Mouse (Mus musculus) limb, embryonic 10.5 days (tissue): ENCODE data around the gene Zfp273. TPM values are rescaled to one million over a fixed set of nuclear protein-coding genes. Genes with fewer than 3 reads are reported as not detected.
"Not testable (repeated sequence)": the region's sequence is repeated elsewhere in the genome, so short reads cannot be mapped to it uniquely, and the experiment has no call there.

Experiments
- DNase-seq: peaks from one replicate; pipeline ENCODE4 v3.0.0-alpha.2; 2017; ENCODE audit warnings: low spot score
- H3K27ac ChIP-seq: fragments of 300-500 bp; sonication (generic); 2 replicates; pipeline ENCODE4 v1.5.1; 2016; ENCODE audit warnings: mild to moderate bottlenecking
- H3K27me3 ChIP-seq: fragments of 300-500 bp; sonication (generic); 2 replicates; pipeline ENCODE4 v1.6.1; 2016; ENCODE audit warnings: low read depth, mild to moderate bottlenecking; ENCODE audit not compliant: poor library complexity, severe bottlenecking
- H3K36me3 ChIP-seq: fragments of 300-500 bp; sonication (generic); 2 replicates; pipeline ENCODE4 v1.6.1; 2016; ENCODE audit warnings: mild to moderate bottlenecking, moderate library complexity
- H3K4me1 ChIP-seq: fragments of 300-500 bp; sonication (generic); 2 replicates; pipeline ENCODE4 v1.6.1; 2016
- H3K4me3 ChIP-seq: fragments of 300-500 bp; sonication (generic); 2 replicates; pipeline ENCODE4 v1.5.1; 2016; ENCODE audit warnings: mild to moderate bottlenecking, moderate library complexity
- H3K9me3 ChIP-seq: fragments of 300-500 bp; sonication (generic); replicated peaks from 2 replicates; pipeline ENCODE4 v1.6.1; 2016; ENCODE audit warnings: mild to moderate bottlenecking
- WGBS: fragments of 180-500 bp; shearing (Covaris S2); methylation state at CpG from one replicate; pipeline ENCODE4 v1.1.7; 2016; 5-methylcytosine and 5-hydroxymethylcytosine counted together
- polyA plus RNA-seq: library from polyadenylated mRNA; unstranded; fragments of >200 nt; fragmentation: Nextera tagmentation; extraction: Ambion mirVana; gene quantifications from 2 replicates; pipeline ENCODE4 v1.2.1, GENCODE M21; 2016

The Zfp273 gene
- polyA plus RNA-seq, result 5.3 and 7.1 TPM in 2 replicates

GRCm38 (mm10) chr13:67813710-67814660 lies at the start of gene Zfp273:
Gene Zfp273 (plus strand): TSS chr13:67813740.
- Histone ChIP-seq H3K4me3 (peak within 1 kb of the TSS; percentile 73), H3K27me3 (no peaks in the 10 kb centered on the region), H3K4me1 (0 out of 2 replicates have a peak, but pooled peaks cover 2% of the 10 kb centered on the region), H3K9me3 (no peaks in the 10 kb centered on the region), H3K27ac (peak within 1 kb of the TSS; percentile 85), H3K36me3 (peaks cover 13% of the 10 kb centered on the region; the same call in 1 of the 2 replicates)
- peak; percentile 83 for DNase-seq
- 7% methylated on average over 31 of the region's 31 CpGs for WGBS

- H3K4me3 ChIP-seq, result peak within 1 kb of the TSS; percentile 83
- H3K27me3 ChIP-seq, result no peaks in the 10 kb centered on the region
- 8% methylated on average over 26 of the region's 26 CpGs for WGBS
- H3K4me1 ChIP-seq, result peaks cover 13% of the 10 kb centered on the region
- H3K27ac ChIP-seq, result peak within 1 kb of the TSS; percentile 88
- peak; percentile 76 for DNase-seq
- H3K36me3 ChIP-seq, result no peaks in the 10 kb centered on the region
- no peaks in the 10 kb centered on the region for H3K9me3 ChIP-seq
Measured at GRCm38 (mm10) chr13:67779265-67780221, 34.0 kb upstream of the Zfp273 start, which contains the start of gene Zfp493. Gene Zfp493 (plus strand): TSS chr13:67779693.

GRCm38 (mm10) chr13:67791921-67792455 lies 21.6 kb upstream of the Zfp273 start:
- Histone ChIP-seq H3K9me3 (0 out of 2 replicates have a peak, but pooled peaks cover 2% of the 10 kb centered on the region), H3K4me3 (no peak overlapping the region), H3K27me3 (no peaks in the 10 kb centered on the region), H3K4me1 (no peaks in the 10 kb centered on the region), H3K27ac (no peak overlapping the region), H3K36me3 (peaks cover 16% of the 10 kb centered on the region)
- DNase-seq, result no peak
- 96% methylated on average over 10 of the region's 10 CpGs for WGBS

- Histone ChIP-seq H3K36me3 (no peaks in the 10 kb centered on the region), H3K4me1 (no peaks in the 10 kb centered on the region), H3K4me3 (no peak overlapping the region), H3K27ac (no peak overlapping the region), H3K27me3 (no peaks in the 10 kb centered on the region), H3K9me3 (no peaks in the 10 kb centered on the region)
- WGBS, result 94% methylated on average over 3 of the region's 3 CpGs
- no peak for DNase-seq
Measured at GRCm38 (mm10) chr13:67798618-67799017, 14.9 kb upstream of the Zfp273 start.

- not testable (repeated sequence) for H3K27ac ChIP-seq, H3K4me3 ChIP-seq, H3K9me3 ChIP-seq, H3K36me3 ChIP-seq, H3K27me3 ChIP-seq, DNase-seq, H3K4me1 ChIP-seq
- 90% methylated on average over 3 of the region's 3 CpGs for WGBS
Measured at GRCm38 (mm10) chr13:67799151-67799550, 14.4 kb upstream of the Zfp273 start.

GRCm38 (mm10) chr13:67811651-67812210 lies 1.8 kb upstream of the Zfp273 start:
- peaks cover 4% of the 10 kb centered on the region; the same call in 1 of the 2 replicates for H3K36me3 ChIP-seq
- 0 out of 2 replicates have a peak, but pooled peaks cover 2% of the 10 kb centered on the region for H3K4me1 ChIP-seq
- no peaks in the 10 kb centered on the region for H3K27me3 ChIP-seq
- H3K4me3 ChIP-seq, result no peak overlapping the region
- H3K27ac ChIP-seq, result no peak overlapping the region
- 78% methylated on average over 1 of the region's 1 CpGs for WGBS
- H3K9me3 ChIP-seq, result no peaks in the 10 kb centered on the region
- no peak for DNase-seq

GRCm38 (mm10) chr13:67812961-67813709 lies 405 bp upstream of the Zfp273 start:
- Histone ChIP-seq H3K4me1 (0 out of 2 replicates have a peak, but pooled peaks cover 2% of the 10 kb centered on the region), H3K9me3 (no peaks in the 10 kb centered on the region), H3K27me3 (no peaks in the 10 kb centered on the region), H3K4me3 (peak overlapping the region; percentile 73), H3K36me3 (peaks cover 6% of the 10 kb centered on the region; the same call in 1 of the 2 replicates), H3K27ac (no peak overlapping the region; the same call in 1 of the 2 replicates)
- no peak for DNase-seq
- 78% methylated on average over 8 of the region's 8 CpGs for WGBS

GRCm38 (mm10) chr13:67818636-67819035 lies 5.1 kb downstream of the Zfp273 start:
- Histone ChIP-seq H3K27ac (no peak overlapping the region), H3K4me3 (no peak overlapping the region), H3K9me3 (no peaks in the 10 kb centered on the region), H3K4me1 (0 out of 2 replicates have a peak, but pooled peaks cover 2% of the 10 kb centered on the region), H3K27me3 (no peaks in the 10 kb centered on the region), H3K36me3 (peaks cover 32% of the 10 kb centered on the region; the same call in 1 of the 2 replicates)
- whole genome bisulfite sequencing, result 93% methylated on average over 1 of the region's 1 CpGs
- no peak for DNase-seq

- Histone ChIP-seq H3K4me1 (no peaks in the 10 kb centered on the region), H3K36me3 (peaks cover 13% of the 10 kb centered on the region), H3K27ac (peak within 1 kb of the TSS; percentile 77), H3K4me3 (peak within 1 kb of the TSS; percentile 61), H3K27me3 (no peaks in the 10 kb centered on the region), H3K9me3 (no peaks in the 10 kb centered on the region; the same call in 1 of the 2 replicates)
- DNase-seq, result peak; percentile 58
- 6% methylated on average over 14 of the region's 14 CpGs for WGBS
Measured at GRCm38 (mm10) chr13:67830911-67831336, 17.4 kb downstream of the Zfp273 start, which contains the start of gene Gm10037. Gene Gm10037 (plus strand): TSS chr13:67831106.

GRCm38 (mm10) chr13:67833137-67833536 lies 19.6 kb downstream of the Zfp273 start:
- H3K27me3 ChIP-seq, H3K36me3 ChIP-seq, H3K4me1 ChIP-seq, H3K4me3 ChIP-seq, H3K27ac ChIP-seq, H3K9me3 ChIP-seq, DNase-seq: not testable (repeated sequence)

- no peaks in the 10 kb centered on the region for H3K27me3 ChIP-seq
- peak overlapping the region; percentile 51 for H3K4me3 ChIP-seq
- H3K36me3 ChIP-seq, result no peaks in the 10 kb centered on the region
- 52% methylated on average over 6 of the region's 6 CpGs for WGBS
- peaks cover 3% of the 10 kb centered on the region; the same call in 1 of the 2 replicates for H3K4me1 ChIP-seq
- DNase-seq, result no peak
- H3K27ac ChIP-seq, result no peak overlapping the region
- H3K9me3 ChIP-seq, result no peaks in the 10 kb centered on the region
Measured at GRCm38 (mm10) chr13:67843775-67844118, 30.2 kb downstream of the Zfp273 start.
